ENCODE assay signal across 7 mouse cellular contexts in genomic region chr2:33432877-33433276, GRCm38 (mm10). TPM values are rescaled to one million over a fixed set of nuclear protein-coding genes. Genes with fewer than 3 reads are reported as not detected.
A peak's percentile ranks its signal among the peaks of the same experiment; 100 is the strongest.
DNase-seq lines count a peak whose midpoint lies in the region; ATAC-seq and TF ChIP-seq lines count a peak whose summit lies in the region.

No protein-coding gene starts in this region.

- peaks cover 4% of the 10 kb centered on the region; the same call in 1 of the 2 replicates for H3K4me1 ChIP-seq in kidney, adult 2 months (ENCODE audit: control insufficient read depth, insufficient read depth, low read length)
- H3K4me1 ChIP-seq in kidney, embryonic 14.5 days (ENCODE audit: control insufficient read depth, insufficient read depth, low read length), result peaks cover 14% of the 10 kb centered on the region
- H3K4me1 ChIP-seq in E14TG2a.4 (replicated peaks; ENCODE audit: low read depth, low read length), result peaks cover 87% of the 10 kb centered on the region
- H3K4me1 ChIP-seq in embryonic facial prominence, embryonic 10.5 days, result peaks cover 52% of the 10 kb centered on the region
- peaks cover 3 to 13% of the 10 kb centered on the region in 2 experiments for H3K4me1 ChIP-seq in liver, embryonic 14.5 days (replicated peaks; ENCODE audit: control insufficient read depth in 2 of 2, insufficient read depth in 2 of 2, low read length in 1 of 2)

- no peaks in the 10 kb centered on the region for H3K36me3 ChIP-seq in kidney, adult 2 months (ENCODE audit: control insufficient read depth, insufficient read depth, low read length)
- no peaks in the 10 kb centered on the region for H3K36me3 ChIP-seq in kidney, embryonic 14.5 days (ENCODE audit: control insufficient read depth, insufficient read depth, low read length)
- H3K36me3 ChIP-seq in E14TG2a.4 (ENCODE audit: insufficient read depth, low read length), result peaks cover 7% of the 10 kb centered on the region
- H3K36me3 ChIP-seq in embryonic facial prominence, embryonic 10.5 days (replicated peaks), result peaks cover 6% of the 10 kb centered on the region; the same call in 1 of the 2 replicates
- H3K36me3 ChIP-seq in liver, embryonic 14.5 days (replicated peaks; ENCODE audit: control insufficient read depth, insufficient read depth, low read depth), result no peaks in the 10 kb centered on the region

- ATAC-seq in kidney, embryonic 14.5 days (ENCODE audit: low FRiP score, low TSS enrichment), result no peak
- ATAC-seq in liver, embryonic 14.5 days (ENCODE audit: insufficient read depth), result no peak

- peak; percentile 67 for TF ChIP-seq CTCF in kidney, adult 2 months (conservative IDR thresholded peaks at IDR 0.05; ENCODE audit: insufficient read depth, insufficient read length, low read depth, low read length)
- peak; percentile 60 for TF ChIP-seq CTCF in E14TG2a.4 (conservative IDR thresholded peaks at IDR 0.05; ENCODE audit: low read length)
- peak; percentile 79 for TF ChIP-seq CTCF in liver, embryonic 14.5 days (IDR thresholded peaks at IDR 0.05; ENCODE audit: low read depth)

- WGBS in kidney, adult 2 months, result 65% methylated on average over 5 of the region's 5 CpGs
- 68% methylated on average over 5 of the region's 5 CpGs for WGBS in kidney, embryonic 14.5 days
- 56% methylated on average over 5 of the region's 5 CpGs for WGBS in embryonic facial prominence, embryonic 10.5 days
- WGBS in liver, embryonic 14.5 days (ENCODE audit: insufficient replicate concordance), result 55% methylated on average over 5 of the region's 5 CpGs

- TF ChIP-seq POLR2A in kidney, adult 2 months (IDR thresholded peaks at IDR 0.05; ENCODE audit: low read depth, low read length), result no peak

- no peak overlapping the region for H3K9ac ChIP-seq in kidney, embryonic 14.5 days (ENCODE audit: low read depth, low read length)
- H3K9ac ChIP-seq in liver, embryonic 14.5 days (replicated peaks), result no peak overlapping the region

- TF ChIP-seq EP300 in liver, embryonic 14.5 days (IDR thresholded peaks at IDR 0.05; ENCODE audit: low read depth), result no peak

- peak; percentile 80 for DNase-seq in kidney, adult 2 months
- DNase-seq in adrenal gland, postnatal 10 days, result peak; percentile 69
- DNase-seq in embryonic facial prominence, embryonic 10.5 days (ENCODE audit: low spot score), result peak; percentile 45
- DNase-seq in liver, embryonic 14.5 days (ENCODE audit: low read depth in 3 of 3, low spot score in 3 of 3), result peak; percentile 36 to 51 (median 46)
- DNase-seq in spleen, postnatal 4 days (ENCODE audit: low spot score in 2 of 2), result peak; percentile 57 to 75

- no peak overlapping the region for H3K27ac ChIP-seq in kidney, adult 2 months (ENCODE audit: insufficient read depth, low read depth, low read length)
- no peak overlapping the region for H3K27ac ChIP-seq in kidney, embryonic 14.5 days (ENCODE audit: low read depth, low read length)
- H3K27ac ChIP-seq in embryonic facial prominence, embryonic 10.5 days (replicated peaks), result no peak overlapping the region
- no peak overlapping the region for H3K27ac ChIP-seq in liver, embryonic 14.5 days

- no peak overlapping the region for H3K4me3 ChIP-seq in kidney, adult 2 months (ENCODE audit: insufficient read depth, low read depth, low read length)
- H3K4me3 ChIP-seq in kidney, embryonic 14.5 days (ENCODE audit: low read length), result no peak overlapping the region
- no peak overlapping the region for H3K4me3 ChIP-seq in E14TG2a.4 (replicated peaks; ENCODE audit: low read length)
- no peak overlapping the region for H3K4me3 ChIP-seq in embryonic facial prominence, embryonic 10.5 days
- H3K4me3 ChIP-seq in liver, embryonic 14.5 days (ENCODE audit: insufficient read depth in 1 of 2, low read depth in 2 of 2, low read length in 2 of 2), result no peak overlapping the region

- H3K27me3 ChIP-seq in kidney, adult 2 months (replicated peaks; ENCODE audit: control insufficient read depth, insufficient read depth, low read length), result no peaks in the 10 kb centered on the region
- H3K27me3 ChIP-seq in kidney, embryonic 14.5 days (ENCODE audit: control insufficient read depth, insufficient read depth, low read length), result no peaks in the 10 kb centered on the region
- no peaks in the 10 kb centered on the region for H3K27me3 ChIP-seq in E14TG2a.4 (ENCODE audit: insufficient read depth, low read length)
- peaks cover 32% of the 10 kb centered on the region for H3K27me3 ChIP-seq in embryonic facial prominence, embryonic 10.5 days (replicated peaks; ENCODE audit: low read depth, poor library complexity, severe bottlenecking)
- no peaks in the 10 kb centered on the region for H3K27me3 ChIP-seq in liver, embryonic 14.5 days (ENCODE audit: control insufficient read depth, insufficient read depth, low read length)

- H3K9me3 ChIP-seq in kidney, embryonic 14.5 days (ENCODE audit: control insufficient read depth, low read length), result no peaks in the 10 kb centered on the region
- H3K9me3 ChIP-seq in E14TG2a.4 (ENCODE audit: low read length), result no peaks in the 10 kb centered on the region
- H3K9me3 ChIP-seq in embryonic facial prominence, embryonic 10.5 days, result no peaks in the 10 kb centered on the region
- H3K9me3 ChIP-seq in liver, embryonic 14.5 days (ENCODE audit: control insufficient read depth, low read length), result no peaks in the 10 kb centered on the region

- H3K4me2 ChIP-seq in kidney, embryonic 14.5 days (replicated peaks; ENCODE audit: low read depth, low read length), result no peak overlapping the region
- H3K4me2 ChIP-seq in liver, embryonic 14.5 days (ENCODE audit: low read depth), result no peak overlapping the region

RNA-seq across cellular contexts. Expression of gene Zbtb34, which starts 1.8 kb away (rescaled TPM):
- 5.1 and 6.2 TPM in 2 replicates for polyA plus RNA-seq in kidney, adult 2 months (2012; rRNA removed)
- 3.5 and 8.1 TPM in 2 replicates for polyA plus RNA-seq in kidney, embryonic 14.5 days (2014; fragmentation: Nextera tagmentation; extraction: Ambion mirVana)
- 10 to 100 TPM; 20.0 to 21.5 TPM for total RNA-seq in adrenal gland, postnatal 10 days (2021)
- 7.4 and 7.5 TPM in 2 replicates for polyA plus RNA-seq in embryonic facial prominence, embryonic 10.5 days (2016; fragmentation: Nextera tagmentation; extraction: Ambion mirVana)
- polyA plus RNA-seq in liver, embryonic 14.5 days (2012; rRNA removed), result 3.7 and 3.9 TPM in 2 replicates
- polyA plus RNA-seq in liver, embryonic 14.5 days (2014; fragmentation: Nextera tagmentation; extraction: Ambion mirVana), result 1.3 and 1.8 TPM in 2 replicates

RNA-seq across cellular contexts. Expression of gene Zbtb43, which starts 35.5 kb away (rescaled TPM):
- 14.2 and 15.0 TPM in 2 replicates for polyA plus RNA-seq in kidney, adult 2 months (2012; rRNA removed)
- polyA plus RNA-seq in kidney, embryonic 14.5 days (2014; fragmentation: Nextera tagmentation; extraction: Ambion mirVana), result 11.8 and 25.5 TPM in 2 replicates
- total RNA-seq in adrenal gland, postnatal 10 days (2021), result 10 to 100 TPM; 21.9 to 26.7 TPM
- polyA plus RNA-seq in embryonic facial prominence, embryonic 10.5 days (2016; fragmentation: Nextera tagmentation; extraction: Ambion mirVana), result 20.8 and 23.9 TPM in 2 replicates
- polyA plus RNA-seq in liver, embryonic 14.5 days (2012; rRNA removed), result 3.8 and 4.0 TPM in 2 replicates
- 5.3 and 6.1 TPM in 2 replicates for polyA plus RNA-seq in liver, embryonic 14.5 days (2014; fragmentation: Nextera tagmentation; extraction: Ambion mirVana)
